Mouse (Mus musculus) forebrain, embryonic 16.5 days (tissue): ENCODE measurements around the gene Ntn5. TPM values are rescaled to one million over a fixed set of nuclear protein-coding genes. Genes with fewer than 3 reads are reported as not detected.

ENCODE experiments used
- ATAC-seq: fragments of 200-750 bp; cut with Nextera tagmentation; 2 replicates; pipeline ENCODE4 v1.8.0; 2017; ENCODE audit warnings: mild to moderate bottlenecking, moderate library complexity
- H3K27ac ChIP-seq: fragments of 300-500 bp; sonication (generic); 2 replicates; pipeline ENCODE4 v1.5.1; 2014; ENCODE audit warnings: low read length, control low read depth
- H3K27me3 ChIP-seq: fragments of 300-500 bp; sonication (generic); replicated peaks from 2 replicates; pipeline ENCODE4 v1.6.1; 2014; ENCODE audit warnings: low read length; ENCODE audit not compliant: control insufficient read depth, insufficient read depth
- H3K36me3 ChIP-seq: fragments of 300-500 bp; sonication (generic); 2 replicates; pipeline ENCODE4 v1.6.1; 2014; ENCODE audit not compliant: control insufficient read depth, insufficient read depth
- H3K4me1 ChIP-seq: fragments of 300-500 bp; sonication (generic); replicated peaks from 2 replicates; pipeline ENCODE4 v1.6.1; 2014; ENCODE audit warnings: low read length; ENCODE audit not compliant: control insufficient read depth, insufficient read depth
- H3K4me2 ChIP-seq: fragments of 300-500 bp; sonication (generic); 2 replicates; pipeline ENCODE4 v1.6.1; 2014; ENCODE audit warnings: mild to moderate bottlenecking, low read length, control low read depth
- H3K4me3 ChIP-seq: fragments of 300-500 bp; sonication (generic); replicated peaks from 2 replicates; pipeline ENCODE4 v1.5.1; 2014; ENCODE audit warnings: mild to moderate bottlenecking, low read length, control low read depth
- H3K9ac ChIP-seq: fragments of 300-500 bp; sonication (generic); replicated peaks from 2 replicates; pipeline ENCODE4 v1.6.1; 2014; ENCODE audit warnings: low read depth, low read length, control low read depth
- H3K9me3 ChIP-seq: fragments of 300-500 bp; sonication (generic); 2 replicates; pipeline ENCODE4 v1.6.1; 2016; ENCODE audit warnings: low read length; ENCODE audit not compliant: control insufficient read depth
- WGBS: fragments of 180-500 bp; shearing (Covaris S2); extraction: QIAGEN DNeasy Blood & Tissue Kit; methylation state at CpG from one replicate; pipeline ENCODE4 v1.1.7; 2014; 5-methylcytosine and 5-hydroxymethylcytosine counted together
- polyA plus RNA-seq: library from polyadenylated mRNA; unstranded; fragments of >200 nt; fragmentation: Nextera tagmentation; extraction: Ambion mirVana; gene quantifications from 2 replicates; pipeline ENCODE4 v1.2.1, GENCODE M21; 2015

The Ntn5 gene
- polyA plus RNA-seq, 1 experiment from 2014 or later = 0.80 TPM

DNA sequence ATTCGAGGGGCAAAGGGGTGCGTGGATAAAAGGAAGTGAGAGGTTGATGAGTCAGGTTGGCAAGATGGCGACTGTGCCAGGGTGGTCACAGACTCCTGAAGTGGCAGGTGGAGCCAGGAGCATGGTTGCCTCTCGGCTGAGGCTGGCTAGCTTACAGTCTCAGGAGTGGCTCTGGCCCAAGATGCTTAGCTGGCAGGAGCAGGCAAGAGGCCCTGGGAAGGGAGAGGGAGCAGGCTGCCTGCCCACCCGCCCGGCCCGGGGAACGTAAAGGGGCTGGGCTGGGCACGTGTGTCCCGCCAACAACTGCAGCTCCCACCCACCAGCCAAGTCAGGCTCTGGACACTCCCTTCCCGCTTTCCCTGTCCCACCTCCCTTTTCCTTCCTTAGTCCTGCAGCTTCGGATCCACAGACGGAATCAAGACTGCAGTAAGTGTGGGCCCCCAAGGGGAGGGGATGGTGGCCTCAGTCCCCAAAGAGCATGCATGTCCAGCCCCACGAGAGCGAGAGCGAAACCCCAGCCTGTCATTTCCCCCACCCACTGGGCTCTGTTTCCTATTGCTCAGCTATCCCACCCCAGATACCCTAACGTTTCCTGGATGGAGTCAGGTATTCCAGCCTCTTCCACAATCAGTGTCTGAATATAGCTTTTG, 42.3 kb upstream of the Ntn5 start:
- H3K27ac ChIP-seq = no peak overlapping the region
- H3K9ac ChIP-seq = no peak overlapping the region
- 50% methylated on average over 16 of the region's 17 CpGs for WGBS

DNA sequence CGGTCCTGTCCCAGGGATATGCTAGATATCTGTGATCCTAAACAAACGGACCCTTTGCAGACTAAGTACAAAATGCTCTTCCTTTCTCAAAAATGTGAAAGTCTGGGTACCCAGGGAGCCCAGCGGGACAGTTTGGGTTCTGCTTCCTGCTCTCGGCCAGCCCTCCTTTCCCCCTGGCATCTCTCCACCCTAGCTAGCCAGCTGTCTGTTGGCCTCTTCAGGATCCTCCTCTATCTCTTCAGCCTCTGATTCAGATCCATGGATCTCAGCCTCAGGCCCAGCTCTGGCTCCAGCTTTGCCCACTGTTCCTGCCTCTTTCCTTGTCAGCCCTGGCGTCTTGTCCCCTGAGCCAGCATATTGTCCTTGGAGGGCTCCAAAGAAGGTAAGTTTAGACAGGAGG, 41.7 kb upstream of the Ntn5 start:
- Histone ChIP-seq H3K4me3 (no peak overlapping the region), H3K4me2 (peak overlapping the region; percentile 73; the same call in 1 of the 2 replicates)

More for the DNA sequence above, 42.3 kb upstream of the Ntn5 start:
- Histone ChIP-seq H3K9me3 (no peaks in the 10 kb centered on the region), H3K4me1 (peaks cover 29% of the 10 kb centered on the region), H3K36me3 (no peaks in the 10 kb centered on the region), H3K27me3 (no peaks in the 10 kb centered on the region), H3K4me2 (no peak overlapping the region), H3K4me3 (no peak overlapping the region)
- no peak for ATAC-seq

DNA sequence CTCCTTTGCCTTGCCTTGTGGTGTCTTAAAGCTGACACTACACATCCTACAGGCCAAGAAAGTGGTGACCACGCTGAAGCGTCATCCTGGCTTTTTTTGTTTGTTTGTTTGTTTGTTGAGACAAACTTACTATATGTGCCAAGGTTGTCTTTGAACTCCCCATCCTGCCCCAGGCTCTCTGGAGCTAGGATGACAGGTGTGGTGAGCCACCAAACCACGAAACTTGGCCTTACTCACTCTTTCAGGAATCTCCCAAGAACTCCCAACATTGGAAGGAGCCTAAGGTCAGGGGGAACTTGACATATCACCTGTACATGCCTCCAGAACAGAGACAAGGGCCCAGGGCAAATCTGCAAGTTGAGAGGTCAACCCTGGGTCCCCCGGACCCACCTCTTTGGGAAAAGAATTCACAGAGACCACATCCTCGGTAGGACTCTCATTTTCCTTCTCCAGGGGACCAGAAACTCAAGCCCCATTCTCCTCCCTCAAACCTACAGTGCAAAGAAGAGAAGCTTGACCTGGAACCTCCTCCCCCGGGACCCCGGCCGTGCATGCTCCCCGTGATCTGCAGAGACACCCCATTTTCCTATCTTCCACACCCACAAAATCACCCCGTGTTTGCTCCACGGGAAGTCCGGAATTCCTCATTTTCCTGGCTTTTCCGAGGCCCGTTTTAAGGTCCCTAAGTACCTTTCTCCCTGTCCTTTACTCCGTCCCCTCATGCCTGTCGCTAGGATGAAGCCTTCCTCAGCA, 41.1 kb upstream of the Ntn5 start:
- Histone ChIP-seq H3K27me3 (no peaks in the 10 kb centered on the region), H3K4me3 (peak overlapping the region; percentile 54), H3K4me2 (peak overlapping the region; percentile 73), H3K36me3 (no peaks in the 10 kb centered on the region), H3K27ac (peak overlapping the region; percentile 90), H3K9me3 (no peaks in the 10 kb centered on the region), H3K4me1 (peaks cover 29% of the 10 kb centered on the region), H3K9ac (peak overlapping the region; percentile 72)
- no peak for ATAC-seq
- 28% methylated on average over 16 of the region's 16 CpGs for WGBS

More for the DNA sequence above, 41.7 kb upstream of the Ntn5 start:
- 81% methylated on average over 5 of the region's 5 CpGs for WGBS
- H3K36me3 ChIP-seq = no peaks in the 10 kb centered on the region
- peaks cover 29% of the 10 kb centered on the region for H3K4me1 ChIP-seq
- H3K27ac ChIP-seq = no peak overlapping the region
- H3K27me3 ChIP-seq = no peaks in the 10 kb centered on the region
- no peaks in the 10 kb centered on the region for H3K9me3 ChIP-seq
- ATAC-seq = no peak
- no peak overlapping the region for H3K9ac ChIP-seq

DNA sequence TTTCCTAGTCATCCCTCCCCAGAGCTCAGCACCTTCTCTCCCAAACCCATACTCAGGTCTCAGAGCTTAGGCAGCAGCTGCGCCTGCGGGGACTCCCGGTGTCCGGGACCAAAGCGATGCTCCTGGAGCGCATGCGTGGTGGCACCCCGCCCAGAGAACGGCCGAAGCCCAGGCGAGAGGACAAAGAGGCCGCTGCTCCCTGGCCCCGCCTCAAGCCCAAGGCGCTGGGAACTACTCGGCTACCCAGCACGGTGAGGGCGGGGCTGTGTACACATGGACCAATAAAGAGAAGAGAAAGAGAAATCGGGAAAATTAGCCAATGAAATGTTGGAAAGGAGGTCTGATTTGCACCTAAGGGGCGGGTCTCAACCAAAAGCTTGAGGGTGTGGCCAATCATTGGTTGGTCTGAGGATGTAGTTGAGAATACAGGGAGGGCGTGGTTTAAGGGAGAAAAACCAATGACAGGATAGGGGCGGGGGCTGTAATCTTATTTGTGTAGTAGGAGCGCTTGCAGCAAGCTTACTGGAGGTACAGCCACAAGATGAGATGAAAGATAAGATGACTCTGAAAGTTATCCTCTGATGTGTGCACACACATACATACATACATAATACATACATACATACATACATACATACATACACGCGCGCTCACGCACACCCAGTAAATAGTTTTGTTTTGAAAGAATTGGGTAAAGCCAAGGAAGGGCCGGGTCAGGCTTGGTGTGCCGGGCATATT, 40.2 kb upstream of the Ntn5 start:
- Histone ChIP-seq H3K9ac (peak overlapping the region; percentile 72), H3K4me3 (peak overlapping the region; percentile 54), H3K4me2 (peak overlapping the region; percentile 73), H3K4me1 (peaks cover 25% of the 10 kb centered on the region), H3K9me3 (no peaks in the 10 kb centered on the region), H3K36me3 (no peaks in the 10 kb centered on the region), H3K27me3 (no peaks in the 10 kb centered on the region), H3K27ac (peak overlapping the region; percentile 90)
- WGBS = 2% methylated on average over 28 of the region's 28 CpGs
- peak; percentile 92 for ATAC-seq

DNA sequence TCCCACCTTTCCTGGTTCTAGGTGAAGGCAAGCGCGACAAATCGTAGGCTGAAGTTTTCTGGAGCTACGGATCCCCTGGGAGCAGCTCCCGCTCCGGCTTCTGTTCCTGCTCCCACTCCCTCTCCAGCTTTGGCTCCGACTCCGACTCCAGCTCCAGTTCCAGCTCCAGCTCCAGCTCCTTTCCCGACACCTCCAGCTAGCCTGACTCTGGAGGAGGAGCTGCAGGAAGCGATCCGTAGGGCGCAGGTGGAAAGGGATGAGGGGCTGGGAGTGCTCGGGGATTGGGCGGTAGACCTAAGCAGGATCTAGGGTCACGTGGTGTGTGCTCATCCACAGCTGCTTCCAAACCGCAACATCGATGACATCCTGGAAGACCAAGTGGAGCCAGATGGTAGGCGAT, 39.6 kb upstream of the Ntn5 start:
- Histone ChIP-seq H3K27ac (peak overlapping the region; percentile 64), H3K27me3 (no peaks in the 10 kb centered on the region), H3K9me3 (no peaks in the 10 kb centered on the region), H3K36me3 (no peaks in the 10 kb centered on the region), H3K4me2 (peak overlapping the region; percentile 57), H3K4me3 (peak overlapping the region; percentile 34), H3K9ac (peak overlapping the region; percentile 38), H3K4me1 (peaks cover 25% of the 10 kb centered on the region)
- ATAC-seq = peak; percentile 17
- 3% methylated on average over 18 of the region's 18 CpGs for WGBS

DNA sequence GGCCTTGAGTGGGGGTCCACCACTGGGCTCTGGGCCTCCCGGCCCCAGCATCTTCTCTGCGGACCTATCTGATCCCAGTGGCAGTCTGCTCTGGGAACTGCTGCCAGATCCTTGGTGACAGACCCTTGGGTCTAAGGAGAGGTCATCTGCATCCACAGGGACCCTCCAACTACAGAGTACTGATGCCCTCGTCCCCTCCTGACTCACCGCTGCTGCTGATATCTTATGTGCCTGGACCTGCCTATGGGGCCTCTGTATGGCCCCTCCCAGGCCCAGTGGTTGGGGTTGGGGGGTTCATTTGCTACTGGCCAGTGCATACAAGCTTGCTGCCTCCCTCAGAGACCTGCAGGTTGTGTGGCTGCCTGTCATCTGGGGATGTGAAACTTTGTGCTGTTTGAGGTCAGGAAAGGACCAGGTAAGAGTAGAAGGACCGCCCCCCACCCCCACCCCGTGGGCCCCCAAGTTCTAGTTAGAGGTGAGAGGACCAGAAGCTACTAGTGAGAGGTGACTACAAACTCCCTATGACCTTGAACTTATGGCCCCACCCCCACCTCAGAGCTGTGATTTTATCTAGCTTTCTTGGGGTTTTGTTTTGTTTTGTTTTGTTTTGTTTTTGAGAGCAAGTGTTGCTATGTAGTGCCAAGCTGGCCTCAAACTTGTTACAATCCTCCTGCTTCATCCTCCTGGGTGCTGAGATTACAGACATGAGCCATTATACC, 38.8 kb upstream of the Ntn5 start:
- Histone ChIP-seq H3K27ac (no peak overlapping the region), H3K4me3 (no peak overlapping the region), H3K4me1 (peaks cover 25% of the 10 kb centered on the region), H3K36me3 (no peaks in the 10 kb centered on the region), H3K27me3 (no peaks in the 10 kb centered on the region), H3K9me3 (no peaks in the 10 kb centered on the region), H3K4me2 (peak overlapping the region; percentile 57; the same call in 1 of the 2 replicates), H3K9ac (no peak overlapping the region)
- 72% methylated on average over 6 of the region's 6 CpGs for WGBS
- no peak for ATAC-seq

DNA sequence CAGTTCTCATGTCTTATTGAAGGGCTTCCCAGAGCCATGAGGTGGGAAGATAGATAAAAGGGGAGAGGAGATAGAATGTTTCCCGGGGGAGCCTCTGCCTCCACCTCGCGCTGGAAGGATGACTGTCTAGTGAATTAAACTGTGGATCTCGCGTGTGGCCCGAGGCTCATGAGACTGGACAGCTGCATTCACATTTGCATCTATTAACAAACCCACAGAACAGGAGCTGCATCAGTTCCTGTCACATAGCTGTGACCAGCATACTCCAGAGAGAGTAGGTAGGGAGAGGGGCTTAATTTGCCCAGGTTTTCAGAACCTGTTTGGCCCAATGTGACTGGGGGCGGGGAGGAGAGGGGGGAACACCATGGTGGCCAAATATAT, 38.2 kb upstream of the Ntn5 start:
- Histone ChIP-seq H3K4me1 (peaks cover 25% of the 10 kb centered on the region), H3K9ac (no peak overlapping the region), H3K4me2 (no peak overlapping the region), H3K27ac (no peak overlapping the region), H3K4me3 (no peak overlapping the region), H3K27me3 (no peaks in the 10 kb centered on the region), H3K36me3 (no peaks in the 10 kb centered on the region), H3K9me3 (no peaks in the 10 kb centered on the region)
- 87% methylated on average over 7 of the region's 7 CpGs for whole genome bisulfite sequencing
- no peak for ATAC-seq

DNA sequence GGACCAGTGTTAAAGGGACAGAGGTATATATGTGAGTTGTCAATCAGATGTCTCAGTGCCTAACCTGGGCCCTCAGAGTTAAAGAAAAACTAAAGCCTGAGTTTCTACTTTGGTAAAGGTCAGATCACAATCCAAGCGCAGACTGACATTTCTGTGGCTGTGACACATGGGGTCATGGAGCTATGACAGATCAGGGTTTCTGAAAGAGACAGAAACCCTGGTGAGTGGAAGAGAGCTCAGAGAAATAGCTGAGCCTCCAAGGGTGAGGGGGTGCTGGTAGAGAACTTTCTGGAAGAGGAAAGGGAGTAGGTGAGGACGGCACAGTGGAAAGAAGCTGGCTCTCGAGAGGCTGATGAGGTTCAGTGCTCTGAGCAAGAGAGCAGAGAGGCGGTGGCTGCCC, 37.2 kb upstream of the Ntn5 start:
- Histone ChIP-seq H3K27ac (no peak overlapping the region), H3K4me1 (peaks cover 22% of the 10 kb centered on the region), H3K4me3 (no peak overlapping the region), H3K27me3 (no peaks in the 10 kb centered on the region), H3K36me3 (no peaks in the 10 kb centered on the region), H3K9me3 (no peaks in the 10 kb centered on the region), H3K4me2 (no peak overlapping the region), H3K9ac (no peak overlapping the region)
- 80% methylated on average over 4 of the region's 4 CpGs for WGBS
- ATAC-seq = no peak

DNA sequence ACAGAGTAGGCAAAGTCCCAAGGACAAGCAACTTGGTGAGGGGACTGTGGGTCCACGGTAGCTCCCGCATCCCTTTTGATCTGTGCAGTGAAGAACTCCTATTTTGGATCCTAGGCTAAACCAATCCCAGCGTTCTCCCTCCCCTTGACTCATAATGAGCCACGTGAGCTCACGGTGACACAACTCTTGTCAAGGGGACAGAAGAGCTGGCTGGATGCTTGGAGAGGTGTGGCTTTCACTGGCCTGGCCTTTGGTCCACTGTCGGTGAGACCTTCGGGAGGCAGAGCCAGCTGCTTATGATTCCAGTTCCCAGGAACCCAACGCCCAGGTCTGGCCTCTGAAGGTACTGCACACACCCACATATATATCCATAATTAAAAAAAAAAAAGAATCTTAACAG, 34.5 kb upstream of the Ntn5 start:
- Histone ChIP-seq H3K4me1 (peaks cover 4% of the 10 kb centered on the region), H3K4me3 (no peak overlapping the region), H3K4me2 (no peak overlapping the region), H3K9me3 (no peaks in the 10 kb centered on the region), H3K36me3 (no peaks in the 10 kb centered on the region), H3K27ac (no peak overlapping the region), H3K27me3 (no peaks in the 10 kb centered on the region), H3K9ac (no peak overlapping the region)
- no peak for ATAC-seq
- WGBS = 90% methylated on average over 8 of the region's 8 CpGs
